Mouse (Mus musculus) stomach, postnatal 0 days (tissue): ENCODE data around the gene Fhod1. TPM values are rescaled to one million over a fixed set of nuclear protein-coding genes. Genes with fewer than 3 reads are reported as not detected.

Source experiments
- ATAC-seq: fragments of 200-750 bp; cut with Nextera tagmentation; 2 replicates; pipeline ENCODE4 v1.8.0; 2017; ENCODE audit not compliant: low FRiP score, low TSS enrichment
- DNase-seq: peaks from one replicate; pipeline ENCODE4 v3.0.0-alpha.2; 2016; ENCODE audit warnings: low spot score
- H3K27ac ChIP-seq: fragments of 300-500 bp; sonication (generic); replicated peaks from 2 replicates; pipeline ENCODE4 v1.5.1; 2014; ENCODE audit warnings: mild to moderate bottlenecking, control low read depth
- H3K27me3 ChIP-seq: fragments of 300-500 bp; sonication (generic); 2 replicates; pipeline ENCODE4 v1.6.1; 2014; ENCODE audit warnings: low read length; ENCODE audit not compliant: control insufficient read depth, insufficient read depth
- H3K36me3 ChIP-seq: fragments of 300-500 bp; sonication (generic); 2 replicates; pipeline ENCODE4 v1.6.1; 2014; ENCODE audit warnings: low read length, mixed read lengths; ENCODE audit not compliant: control insufficient read depth, insufficient read depth
- H3K4me1 ChIP-seq: fragments of 300-500 bp; sonication (generic); replicated peaks from 2 replicates; pipeline ENCODE4 v1.6.1; 2014; ENCODE audit warnings: antibody characterized with exemption; ENCODE audit not compliant: control insufficient read depth, insufficient read depth
- H3K4me2 ChIP-seq: fragments of 300-500 bp; sonication (generic); replicated peaks from 2 replicates; pipeline ENCODE4 v1.6.1; 2014; ENCODE audit warnings: low read depth, mild to moderate bottlenecking, control low read depth, moderate library complexity
- H3K4me3 ChIP-seq: fragments of 300-500 bp; sonication (generic); 2 replicates; pipeline ENCODE4 v1.5.1; 2014; ENCODE audit warnings: low read depth, low read length, control low read depth
- H3K9ac ChIP-seq: fragments of 300-500 bp; sonication (generic); 2 replicates; pipeline ENCODE4 v1.6.1; 2014; ENCODE audit warnings: mild to moderate bottlenecking, low read length, control low read depth, mixed read lengths
- H3K9me3 ChIP-seq: fragments of 300-500 bp; sonication (generic); 2 replicates; pipeline ENCODE4 v1.6.1; 2016; ENCODE audit warnings: low read length; ENCODE audit not compliant: control insufficient read depth
- CTCF ChIP-seq: IDR thresholded peaks from 2 replicates; pipeline ENCODE4 v1.5.1; 2016; ENCODE audit warnings: antibody characterized with exemption, low read depth, mild to moderate bottlenecking, moderate library complexity
- EP300 ChIP-seq: optimal IDR thresholded peaks from 2 replicates; pipeline ENCODE3; 2016; ENCODE audit warnings: antibody characterized with exemption
- WGBS: fragments of 180-500 bp; shearing (Covaris S2); extraction: QIAGEN DNeasy Blood & Tissue Kit; methylation state at CpG from one replicate; pipeline ENCODE4 v1.1.7; 2014; 5-methylcytosine and 5-hydroxymethylcytosine counted together
- polyA plus RNA-seq: library from polyadenylated mRNA; unstranded; fragments of >200 nt; fragmentation: Nextera tagmentation; extraction: Ambion mirVana; gene quantifications from 2 replicates; pipeline ENCODE4 v1.2.1, GENCODE M21; 2015

The Fhod1 gene
- polyA plus RNA-seq, 1 experiment from 2014 or later = 0.63 TPM

GRCm38 (mm10) chr8:105310118-105310517 lies 37.6 kb downstream of the Fhod1 start:
- WGBS = 81% methylated on average over 8 of the region's 8 CpGs
- peaks cover 7% of the 10 kb centered on the region; the same call in 1 of the 2 replicates for H3K4me1 ChIP-seq
- TF ChIP-seq EP300 (no peak), CTCF (no peak)
- H3K9me3 ChIP-seq = no peaks in the 10 kb centered on the region
- H3K36me3 ChIP-seq = peaks cover 11% of the 10 kb centered on the region
- ATAC-seq (no peak), DNase-seq (no peak)
- no peak overlapping the region for H3K9ac ChIP-seq
- H3K4me2 ChIP-seq = no peak overlapping the region
- H3K27me3 ChIP-seq = no peaks in the 10 kb centered on the region
- H3K4me3 ChIP-seq = no peak overlapping the region
- no peak overlapping the region for H3K27ac ChIP-seq

- DNase-seq (no peak), ATAC-seq (no peak)
- no peaks in the 10 kb centered on the region for H3K9me3 ChIP-seq
- H3K36me3 ChIP-seq = peaks cover 9% of the 10 kb centered on the region
- TF ChIP-seq CTCF = no peak
- no peak for TF ChIP-seq EP300
- H3K4me1 ChIP-seq = peaks cover 7% of the 10 kb centered on the region; the same call in 1 of the 2 replicates
- H3K4me2 ChIP-seq = no peak overlapping the region
- no peak overlapping the region for H3K9ac ChIP-seq
- no peak overlapping the region for H3K4me3 ChIP-seq
- H3K27me3 ChIP-seq = no peaks in the 10 kb centered on the region
- no peak overlapping the region for H3K27ac ChIP-seq
- 87% methylated on average over 15 of the region's 15 CpGs for WGBS
Observed at GRCm38 (mm10) chr8:105309142-105309847, 38.5 kb downstream of the Fhod1 start.

- no peaks in the 10 kb centered on the region for H3K27me3 ChIP-seq
- H3K9ac ChIP-seq = no peak overlapping the region
- TF ChIP-seq CTCF (no peak), EP300 (no peak)
- peaks cover 7% of the 10 kb centered on the region; the same call in 1 of the 2 replicates for H3K4me1 ChIP-seq
- H3K27ac ChIP-seq = no peak overlapping the region
- ATAC-seq (no peak), DNase-seq (no peak)
- no peak overlapping the region for H3K4me3 ChIP-seq
- 93% methylated on average over 10 of the region's 10 CpGs for WGBS
- H3K9me3 ChIP-seq = no peaks in the 10 kb centered on the region
- no peak overlapping the region for H3K4me2 ChIP-seq
- H3K36me3 ChIP-seq = peaks cover 12% of the 10 kb centered on the region
Observed at GRCm38 (mm10) chr8:105308428-105308827, 39.3 kb downstream of the Fhod1 start.

GRCm38 (mm10) chr8:105307670-105308069 lies 40.1 kb downstream of the Fhod1 start:
- TF ChIP-seq CTCF = no peak
- no peak for TF ChIP-seq EP300
- Histone ChIP-seq H3K4me1 (peaks cover 7% of the 10 kb centered on the region; the same call in 1 of the 2 replicates), H3K9ac (no peak overlapping the region), H3K36me3 (peaks cover 11% of the 10 kb centered on the region), H3K27ac (no peak overlapping the region), H3K4me2 (no peak overlapping the region), H3K4me3 (no peak overlapping the region), H3K9me3 (no peaks in the 10 kb centered on the region), H3K27me3 (no peaks in the 10 kb centered on the region)
- 95% methylated on average over 13 of the region's 13 CpGs for WGBS
- ATAC-seq (no peak), DNase-seq (no peak)

GRCm38 (mm10) chr8:105306146-105306691 lies 41.5 kb downstream of the Fhod1 start:
- TF ChIP-seq CTCF = peak; percentile 27; the same call in 1 of the 2 replicates
- no peak for TF ChIP-seq EP300
- Histone ChIP-seq H3K9me3 (no peaks in the 10 kb centered on the region), H3K9ac (peak overlapping the region; percentile 67), H3K4me3 (peak overlapping the region; percentile 47), H3K36me3 (peaks cover 15% of the 10 kb centered on the region), H3K4me1 (peaks cover 7% of the 10 kb centered on the region; the same call in 1 of the 2 replicates), H3K27ac (peak overlapping the region; percentile 92), H3K27me3 (no peaks in the 10 kb centered on the region), H3K4me2 (peak overlapping the region; percentile 74)
- DNase-seq (no peak), ATAC-seq (peak; percentile 13)
- 28% methylated on average over 5 of the region's 5 CpGs for WGBS
